Mouse (Mus musculus) lung, postnatal 0 days (tissue): ENCODE measurements around the gene Ttc13. TPM values are rescaled to one million over a fixed set of nuclear protein-coding genes. Genes with fewer than 3 reads are reported as not detected.

Source experiments
- ATAC-seq: fragments of 200-750 bp; cut with Nextera tagmentation; 2 replicates; pipeline ENCODE4 v1.8.0; 2017; ENCODE audit warnings: moderate library complexity
- DNase-seq: peaks from one replicate; pipeline ENCODE4 v3.0.0-alpha.2; 2016; ENCODE audit warnings: low spot score
- H3K27ac ChIP-seq: fragments of 300-500 bp; sonication (generic); 2 replicates; pipeline ENCODE4 v1.5.1; 2014; ENCODE audit warnings: antibody characterized with exemption, mild to moderate bottlenecking, low read length, mixed read lengths
- H3K27me3 ChIP-seq: fragments of 300-500 bp; sonication (generic); replicated peaks from 2 replicates; pipeline ENCODE4 v1.6.1; 2014; ENCODE audit warnings: low read length, mixed read lengths; ENCODE audit not compliant: insufficient read depth
- H3K36me3 ChIP-seq: fragments of 300-500 bp; sonication (generic); 2 replicates; pipeline ENCODE4 v1.6.1; 2014; ENCODE audit warnings: low read length, mixed read lengths; ENCODE audit not compliant: insufficient read depth
- H3K4me1 ChIP-seq: fragments of 300-500 bp; sonication (generic); 2 replicates; pipeline ENCODE4 v1.6.1; 2014; ENCODE audit warnings: antibody characterized with exemption, low read depth, low read length, mixed read lengths; ENCODE audit not compliant: insufficient read depth
- H3K4me2 ChIP-seq: fragments of 300-500 bp; sonication (generic); replicated peaks from 2 replicates; pipeline ENCODE4 v1.6.1; 2014; ENCODE audit warnings: low read depth, mild to moderate bottlenecking, low read length, moderate library complexity, mixed read lengths
- H3K4me3 ChIP-seq: fragments of 300-500 bp; sonication (generic); 2 replicates; pipeline ENCODE4 v1.5.1; 2014; ENCODE audit warnings: low read depth, low read length
- H3K9ac ChIP-seq: fragments of 300-500 bp; sonication (generic); replicated peaks from 2 replicates; pipeline ENCODE4 v1.6.1; 2014; ENCODE audit warnings: low read depth, mild to moderate bottlenecking
- H3K9me3 ChIP-seq: fragments of 300-500 bp; sonication (generic); 2 replicates; pipeline ENCODE4 v1.6.1; 2016; ENCODE audit warnings: low read length, mixed read lengths
- CTCF ChIP-seq: IDR thresholded peaks from 2 replicates; pipeline ENCODE4 v1.5.1; 2016; ENCODE audit warnings: antibody characterized with exemption, mild to moderate bottlenecking
- EP300 ChIP-seq: IDR thresholded peaks from 2 replicates; pipeline ENCODE4 v1.6.1; 2016; ENCODE audit warnings: antibody characterized with exemption, mild to moderate bottlenecking, control low read depth
- WGBS: fragments of 180-500 bp; shearing (Covaris S2); extraction: QIAGEN DNeasy Blood & Tissue Kit; methylation state at CpG from one replicate; pipeline ENCODE4 v1.1.7; 2014; 5-methylcytosine and 5-hydroxymethylcytosine counted together
- polyA plus RNA-seq: library from polyadenylated mRNA; unstranded; fragments of >200 nt; fragmentation: Nextera tagmentation; extraction: Ambion mirVana; gene quantifications from 2 replicates; pipeline ENCODE4 v1.2.1, GENCODE M21; 2015

The Ttc13 gene
- polyA plus RNA-seq, 1 experiment from 2014 or later, result 30.7 TPM

- Histone ChIP-seq H3K4me3 (no peak overlapping the region), H3K4me1 (peaks cover 16% of the 10 kb centered on the region; the same call in 1 of the 2 replicates), H3K36me3 (no peaks in the 10 kb centered on the region), H3K4me2 (no peak overlapping the region), H3K27ac (peak overlapping the region; percentile 86; the same call in 1 of the 2 replicates), H3K9me3 (no peaks in the 10 kb centered on the region), H3K9ac (no peak overlapping the region), H3K27me3 (no peaks in the 10 kb centered on the region)
- WGBS, result 57% methylated on average over 3 of the region's 3 CpGs
- DNase-seq, result no peak
- TF ChIP-seq CTCF (no peak), EP300 (peak; percentile 95)
- ATAC-seq, result no peak
Measured at GRCm38 (mm10) chr8:124664414-124664813, 57.4 kb downstream of the Ttc13 start.

DNA sequence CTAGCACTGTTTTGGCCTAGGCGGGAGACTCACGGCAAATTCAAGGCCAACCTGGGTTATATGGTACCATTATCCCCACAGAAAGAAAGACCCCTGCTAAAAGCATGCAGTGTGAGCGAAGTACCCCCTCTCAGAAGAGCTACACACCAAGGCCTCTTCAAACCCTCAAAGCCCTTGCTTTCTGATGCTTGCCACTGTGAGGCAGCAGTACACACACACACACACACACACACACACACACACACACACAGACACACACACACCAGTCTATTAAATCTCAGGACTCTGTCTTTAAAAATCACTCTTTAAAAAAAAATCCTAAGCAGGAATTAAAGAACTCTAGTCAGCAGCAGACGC, 57.9 kb downstream of the Ttc13 start:
- peak; percentile 18 for DNase-seq
- H3K27me3 ChIP-seq, result no peaks in the 10 kb centered on the region
- peaks cover 16% of the 10 kb centered on the region; the same call in 1 of the 2 replicates for H3K4me1 ChIP-seq
- no peaks in the 10 kb centered on the region for H3K9me3 ChIP-seq
- peak overlapping the region; percentile 90; the same call in 1 of the 2 replicates for H3K4me2 ChIP-seq
- WGBS, result 59% methylated on average over 4 of the region's 4 CpGs
- no peak for TF ChIP-seq EP300
- no peak; the same call in 1 of the 2 replicates for TF ChIP-seq CTCF
- ATAC-seq, result no peak
- 0 out of 2 replicates have a peak overlapping the region, but pooled peaks have one; percentile 84 for H3K4me3 ChIP-seq
- H3K9ac ChIP-seq, result no peak overlapping the region
- H3K27ac ChIP-seq, result peak overlapping the region; percentile 86
- no peaks in the 10 kb centered on the region for H3K36me3 ChIP-seq

DNA sequence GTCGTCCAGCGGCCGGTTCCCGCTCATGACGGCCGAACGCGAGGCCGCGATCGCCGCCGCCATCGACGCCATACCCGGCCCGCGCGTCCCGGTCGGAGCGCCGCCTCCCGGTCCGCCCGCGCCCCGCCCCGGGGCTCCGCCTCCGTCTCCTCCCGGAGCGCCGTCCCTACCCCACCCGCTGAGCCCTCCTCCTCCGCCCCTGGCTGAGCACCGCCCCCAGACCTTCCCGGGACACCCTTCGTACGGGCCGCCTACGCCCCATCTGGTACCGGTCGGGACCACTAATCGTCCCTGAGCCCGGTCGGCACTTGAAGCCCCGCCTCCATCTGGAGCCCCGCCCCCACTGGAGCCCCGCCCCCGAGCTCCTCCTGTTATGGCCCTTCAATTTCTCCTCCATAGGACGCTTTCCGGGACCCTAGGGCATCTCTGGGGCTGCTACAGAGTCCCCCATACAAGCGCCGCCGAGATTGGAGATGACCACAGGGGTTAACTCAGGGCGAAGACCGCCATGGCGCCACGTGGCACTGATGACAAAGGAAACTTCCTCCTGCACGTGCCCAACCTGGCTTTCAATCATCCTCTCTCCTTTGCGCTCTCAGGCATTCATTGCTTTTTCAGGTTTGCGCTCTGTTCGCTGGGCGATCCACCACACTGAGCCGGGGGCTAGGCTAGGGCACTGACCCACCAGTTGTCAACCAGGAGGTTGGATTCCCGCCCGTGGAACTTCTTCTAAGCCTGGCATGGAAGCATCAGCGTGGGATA, 58.5 kb downstream of the Ttc13 start, which contains the start of gene 2310022B05Rik:
2310022B05Rik (minus strand) TSS at position 258 of the 762 bp plus-strand sequence.
- H3K9ac ChIP-seq, result peak within 1 kb of the TSS; percentile 82
- H3K27me3 ChIP-seq, result no peaks in the 10 kb centered on the region
- ATAC-seq, result peak; percentile 96
- H3K9me3 ChIP-seq, result no peaks in the 10 kb centered on the region
- peak; percentile 96 for DNase-seq
- H3K4me1 ChIP-seq, result peaks cover 20% of the 10 kb centered on the region; the same call in 1 of the 2 replicates
- H3K4me3 ChIP-seq, result peak within 1 kb of the TSS; percentile 84
- peak within 1 kb of the TSS; percentile 90 for H3K4me2 ChIP-seq
- no peaks in the 10 kb centered on the region for H3K36me3 ChIP-seq
- 4% methylated on average over 55 of the region's 69 CpGs for WGBS
- TF ChIP-seq CTCF, result peak; percentile 36
- TF ChIP-seq EP300, result no peak
- H3K27ac ChIP-seq, result peak within 1 kb of the TSS; percentile 86

DNA sequence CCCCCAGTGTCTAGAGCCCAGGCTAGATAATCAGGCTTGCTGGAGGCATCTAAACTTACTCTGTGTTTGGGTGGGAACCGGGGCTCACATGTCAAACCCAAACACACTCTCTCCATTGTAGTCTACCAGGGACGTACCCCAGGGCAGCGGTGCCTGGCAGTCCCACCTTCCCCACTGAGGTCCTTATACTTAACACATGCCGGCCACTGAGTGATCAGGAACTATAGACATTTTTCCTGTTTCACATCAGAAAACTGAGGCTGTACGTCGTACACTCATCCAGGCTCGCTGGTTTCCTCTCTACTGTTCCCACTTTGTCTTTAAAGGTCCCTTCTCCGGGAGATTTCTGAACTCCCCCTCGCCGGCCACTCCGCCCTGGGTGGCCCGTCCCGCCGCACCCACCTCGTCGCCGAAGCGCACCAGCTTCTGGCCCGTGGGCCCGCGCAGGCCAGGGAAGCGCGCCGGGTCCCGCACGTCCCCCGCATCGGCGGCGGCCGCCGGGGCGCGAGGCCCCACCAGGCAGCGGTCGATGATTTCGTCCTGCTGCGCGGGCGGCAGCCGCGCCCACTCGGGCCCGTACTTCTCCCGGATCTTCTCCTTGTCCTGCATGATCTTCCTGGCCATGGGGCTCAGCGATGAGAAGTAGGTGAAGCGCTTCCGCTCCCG, 59.2 kb downstream of the Ttc13 start:
- peak; percentile 15 for DNase-seq

GRCm38 (mm10) chr8:124661781-124662180, 60.0 kb downstream of the Ttc13 start:
- Histone ChIP-seq H3K4me1 (peaks cover 28% of the 10 kb centered on the region; the same call in 1 of the 2 replicates), H3K4me3 (peak overlapping the region; percentile 84), H3K9me3 (no peaks in the 10 kb centered on the region), H3K36me3 (no peaks in the 10 kb centered on the region), H3K9ac (peak overlapping the region; percentile 82), H3K27ac (peak overlapping the region; percentile 86; the same call in 1 of the 2 replicates), H3K27me3 (no peaks in the 10 kb centered on the region), H3K4me2 (peak overlapping the region; percentile 90)
- no peak for ATAC-seq
- 11% methylated on average over 9 of the region's 9 CpGs for WGBS
- DNase-seq, result peak; percentile 38
- TF ChIP-seq CTCF, result no peak
- no peak for TF ChIP-seq EP300

More for the DNA sequence above, 59.2 kb downstream of the Ttc13 start:
- no peaks in the 10 kb centered on the region for H3K9me3 ChIP-seq
- no peaks in the 10 kb centered on the region for H3K27me3 ChIP-seq
- peak overlapping the region; percentile 84 for H3K4me3 ChIP-seq
- peak; percentile 31 for ATAC-seq
- no peaks in the 10 kb centered on the region for H3K36me3 ChIP-seq
- peak overlapping the region; percentile 82 for H3K9ac ChIP-seq
- peaks cover 27% of the 10 kb centered on the region; the same call in 1 of the 2 replicates for H3K4me1 ChIP-seq
- no peak for TF ChIP-seq EP300
- H3K4me2 ChIP-seq, result peak overlapping the region; percentile 90
- H3K27ac ChIP-seq, result peak overlapping the region; percentile 86
- under 1% methylated on average over 43 of the region's 49 CpGs for WGBS

DNA sequence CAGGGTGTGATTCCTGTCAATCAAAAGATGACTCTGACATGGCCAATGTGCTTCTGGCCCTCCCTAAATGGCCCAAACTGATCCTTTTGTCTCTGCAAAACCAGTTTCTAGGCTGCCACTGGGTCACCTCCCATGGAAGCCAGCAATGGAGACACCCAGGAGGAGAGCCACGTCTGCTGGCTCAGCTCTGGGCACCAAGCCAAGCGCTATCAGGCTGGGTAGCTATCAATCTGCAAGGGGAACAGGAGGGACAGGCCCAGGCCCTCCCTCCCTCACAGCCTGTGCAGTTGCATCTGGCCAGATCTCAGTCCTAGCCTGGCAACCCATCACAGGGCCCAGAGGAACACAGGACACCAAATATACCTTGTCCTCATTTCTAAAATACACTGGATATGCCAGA, 63.4 kb downstream of the Ttc13 start:
- Histone ChIP-seq H3K4me1 (peaks cover 37% of the 10 kb centered on the region; the same call in 1 of the 2 replicates), H3K9ac (no peak overlapping the region), H3K27me3 (no peaks in the 10 kb centered on the region), H3K9me3 (no peaks in the 10 kb centered on the region), H3K4me3 (no peak overlapping the region), H3K36me3 (no peaks in the 10 kb centered on the region), H3K27ac (no peak overlapping the region), H3K4me2 (no peak overlapping the region)
- DNase-seq (peak; percentile 57), ATAC-seq (0 out of 2 replicates have a peak, but pooled peaks have one; percentile 10)
- 33% methylated on average over 2 of the region's 2 CpGs for WGBS
- TF ChIP-seq EP300, result no peak
- no peak for TF ChIP-seq CTCF
